Mouse (Mus musculus) midbrain, embryonic 14.5 days (tissue): ENCODE measurements around the gene Cd247. TPM values are rescaled to one million over a fixed set of nuclear protein-coding genes. Genes with fewer than 3 reads are reported as not detected.

Experiments
- ATAC-seq: fragments of 200-750 bp; cut with Nextera tagmentation; 2 replicates; pipeline ENCODE4 v1.8.0; 2017; ENCODE audit warnings: moderate number of reproducible peaks, moderate library complexity; ENCODE audit not compliant: low FRiP score, low TSS enrichment
- DNase-seq: peaks from one replicate; pipeline ENCODE4 v3.0.0-alpha.2; 2015
- H3K27ac ChIP-seq: fragments of 300-500 bp; sonication (generic); replicated peaks from 2 replicates; pipeline ENCODE4 v1.5.1; 2014; ENCODE audit warnings: mild to moderate bottlenecking, low read depth, low read length, moderate library complexity
- H3K27me3 ChIP-seq: fragments of 300-500 bp; sonication (generic); 2 replicates; pipeline ENCODE4 v1.6.1; 2014; ENCODE audit warnings: low read length, control low read depth, mixed read lengths; ENCODE audit not compliant: control insufficient read depth, insufficient read depth
- H3K36me3 ChIP-seq: fragments of 300-500 bp; sonication (generic); 2 replicates; pipeline ENCODE4 v1.6.1; 2014; ENCODE audit warnings: low read length, control low read depth; ENCODE audit not compliant: control insufficient read depth, insufficient read depth
- H3K4me1 ChIP-seq: fragments of 300-500 bp; sonication (generic); 2 replicates; pipeline ENCODE4 v1.6.1; 2014; ENCODE audit warnings: mild to moderate bottlenecking, antibody characterized with exemption, low read length, control low read depth; ENCODE audit not compliant: control insufficient read depth, insufficient read depth
- H3K4me2 ChIP-seq: fragments of 300-500 bp; sonication (generic); 2 replicates; pipeline ENCODE4 v1.6.1; 2014; ENCODE audit warnings: mild to moderate bottlenecking, low read length, moderate library complexity
- H3K4me3 ChIP-seq: fragments of 300-500 bp; sonication (generic); replicated peaks from 2 replicates; pipeline ENCODE4 v1.5.1; 2014; ENCODE audit warnings: low read depth, low read length
- H3K9ac ChIP-seq: fragments of 300-500 bp; sonication (generic); replicated peaks from 2 replicates; pipeline ENCODE4 v1.6.1; 2014; ENCODE audit warnings: mild to moderate bottlenecking, low read length, moderate library complexity
- H3K9me3 ChIP-seq: fragments of 300-500 bp; sonication (generic); 2 replicates; pipeline ENCODE4 v1.6.1; 2016; ENCODE audit warnings: low read length, control low read depth, mixed read lengths; ENCODE audit not compliant: control insufficient read depth
- WGBS: fragments of 180-500 bp; shearing (Covaris S2); extraction: QIAGEN DNeasy Blood & Tissue Kit; methylation state at CpG from one replicate; pipeline ENCODE4 v1.1.7; 2014; 5-methylcytosine and 5-hydroxymethylcytosine counted together
- polyA plus RNA-seq: library from polyadenylated mRNA; unstranded; fragments of >200 nt; fragmentation: Nextera tagmentation; extraction: Ambion mirVana; gene quantifications from 2 replicates; pipeline ENCODE4 v1.2.1, GENCODE M21; 2014

Cd247 gene
- polyA plus RNA-seq, 1 experiment from 2014 or later: 2.1 TPM

DNA sequence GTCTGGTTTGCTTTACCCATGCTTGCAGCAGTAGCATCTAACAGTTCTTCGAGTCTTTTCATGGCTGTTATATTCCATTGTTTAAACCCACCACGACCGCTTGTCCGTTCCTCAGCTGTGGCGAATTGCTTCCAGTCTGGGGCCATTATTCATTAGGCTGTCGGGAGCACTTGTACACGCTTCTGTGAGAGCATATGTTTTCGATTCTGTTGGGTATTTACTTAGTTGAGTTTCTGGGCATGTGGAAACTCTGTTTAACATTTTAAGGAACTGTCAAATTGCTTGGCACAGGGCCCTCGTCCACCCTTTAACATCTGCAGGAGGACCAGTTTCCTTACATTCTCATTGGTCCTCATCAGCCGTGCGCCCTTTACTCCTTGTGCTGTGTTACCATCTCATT, 2.2 kb upstream of the Cd247 start:
- H3K36me3 ChIP-seq: no peaks in the 10 kb centered on the region
- no peaks in the 10 kb centered on the region for H3K9me3 ChIP-seq
- H3K4me1 ChIP-seq: 0 out of 2 replicates have a peak, but pooled peaks cover 6% of the 10 kb centered on the region
- H3K27ac ChIP-seq: peak overlapping the region; percentile 46; the same call in 1 of the 2 replicates
- H3K27me3 ChIP-seq: peaks cover 9% of the 10 kb centered on the region; the same call in 1 of the 2 replicates
- WGBS: 21% methylated on average over 11 of the region's 11 CpGs
- no peak overlapping the region for H3K9ac ChIP-seq
- peak; percentile 52 for DNase-seq
- H3K4me2 ChIP-seq: peak overlapping the region; percentile 30
- no peak overlapping the region for H3K4me3 ChIP-seq
- ATAC-seq: peak; percentile 55; the same call in 1 of the 2 replicates

DNA sequence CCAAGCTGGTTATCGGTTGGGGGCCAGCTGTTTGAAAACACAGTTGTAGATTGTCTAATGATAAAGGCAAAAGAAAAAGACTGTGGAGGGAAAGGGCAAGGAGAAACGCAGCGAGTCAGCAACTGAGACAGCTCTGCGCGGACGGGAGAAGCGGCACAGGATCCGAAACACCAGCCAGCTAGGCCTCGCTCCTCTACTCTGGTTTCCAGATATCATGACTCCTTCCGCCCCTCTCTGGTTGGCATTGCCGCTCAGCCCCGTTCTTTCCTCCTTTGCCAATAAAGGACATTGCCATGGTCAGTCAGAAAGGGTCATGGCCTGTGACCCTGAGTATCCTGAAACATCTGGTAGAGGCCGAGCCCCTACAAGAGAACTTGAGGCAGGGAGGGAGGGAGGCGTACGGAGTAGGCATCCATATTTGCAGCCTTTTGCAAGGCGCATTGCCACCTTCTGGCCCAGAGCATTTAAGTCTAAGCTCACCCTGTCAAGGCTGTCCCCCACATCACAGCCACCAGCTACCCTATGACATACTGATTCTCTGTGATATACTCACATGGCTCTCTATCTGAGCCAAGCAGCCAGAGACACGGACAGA, 682 bp downstream of the Cd247 start:
- no peak overlapping the region for H3K27ac ChIP-seq
- ATAC-seq (no peak), DNase-seq (no peak)
- no peak overlapping the region for H3K4me3 ChIP-seq
- 82% methylated on average over 17 of the region's 17 CpGs for WGBS
- H3K27me3 ChIP-seq: no peaks in the 10 kb centered on the region
- H3K9ac ChIP-seq: no peak overlapping the region
- H3K9me3 ChIP-seq: no peaks in the 10 kb centered on the region
- no peaks in the 10 kb centered on the region for H3K36me3 ChIP-seq
- no peak overlapping the region for H3K4me2 ChIP-seq
- 0 out of 2 replicates have a peak, but pooled peaks cover 6% of the 10 kb centered on the region for H3K4me1 ChIP-seq

DNA sequence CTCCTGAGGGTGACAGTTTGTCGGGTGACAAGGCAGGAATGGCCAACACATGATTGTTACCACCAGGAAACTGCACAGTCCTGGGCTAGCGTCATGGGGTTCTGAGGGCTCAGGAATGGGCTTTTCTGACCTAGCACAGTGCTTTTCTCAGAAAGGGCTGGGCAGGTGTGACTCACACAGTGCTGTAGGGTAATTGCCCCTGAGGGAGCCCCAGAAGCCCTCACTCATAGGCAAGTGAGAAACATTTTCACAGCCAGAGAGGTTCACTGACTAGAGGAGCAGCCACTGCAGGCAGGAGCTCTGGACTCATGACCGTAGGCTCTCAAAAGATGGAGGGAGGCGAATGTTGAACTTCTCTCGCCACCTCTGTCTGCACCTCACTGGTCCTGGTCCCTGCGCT, 1.5 kb downstream of the Cd247 start:
- H3K27me3 ChIP-seq: no peaks in the 10 kb centered on the region

DNA sequence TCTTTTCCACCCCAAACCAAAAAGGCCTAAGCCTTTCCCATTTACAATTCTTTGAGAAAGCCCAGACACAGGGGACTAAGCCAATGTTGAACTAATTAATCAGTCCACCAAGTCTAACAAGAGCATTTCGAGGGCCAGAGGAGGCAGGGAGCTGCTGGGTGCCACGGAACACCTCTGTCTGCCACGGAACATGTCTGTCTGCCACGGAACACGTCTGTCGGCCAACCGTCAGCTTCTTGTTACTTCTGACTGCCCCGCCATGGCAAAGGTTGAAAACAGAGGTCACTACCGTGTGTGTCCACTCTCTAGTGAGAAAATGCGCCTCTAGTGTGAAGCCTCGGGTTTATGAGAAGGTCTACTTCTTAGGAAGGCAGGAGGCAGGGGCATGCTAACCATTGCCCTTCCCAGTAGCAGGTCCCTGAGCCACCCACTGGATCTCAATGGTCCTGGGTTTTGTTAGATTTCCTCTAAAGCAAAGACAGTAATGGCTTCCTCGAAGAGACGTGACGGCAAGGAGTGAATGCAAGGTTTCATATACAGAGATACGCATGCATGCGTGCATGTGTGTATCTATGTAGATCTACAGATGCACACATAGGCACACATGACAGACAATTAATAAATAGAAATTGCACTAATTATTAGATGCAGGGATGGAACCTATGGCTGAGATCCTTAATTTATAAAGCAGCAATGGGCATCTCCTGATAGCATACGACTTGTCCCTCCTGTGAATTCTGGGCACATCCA, 2.2 kb downstream of the Cd247 start:
- Histone ChIP-seq H3K36me3 (no peaks in the 10 kb centered on the region), H3K4me2 (no peak overlapping the region), H3K27ac (no peak overlapping the region), H3K4me3 (no peak overlapping the region), H3K4me1 (0 out of 2 replicates have a peak, but pooled peaks cover 6% of the 10 kb centered on the region), H3K9me3 (no peaks in the 10 kb centered on the region), H3K27me3 (no peaks in the 10 kb centered on the region), H3K9ac (no peak overlapping the region)
- DNase-seq (no peak), ATAC-seq (no peak)
- WGBS: 93% methylated on average over 17 of the region's 17 CpGs

More for the DNA sequence above, 1.5 kb downstream of the Cd247 start:
- Histone ChIP-seq H3K36me3 (no peaks in the 10 kb centered on the region), H3K4me2 (no peak overlapping the region), H3K9me3 (no peaks in the 10 kb centered on the region), H3K27ac (no peak overlapping the region), H3K9ac (no peak overlapping the region), H3K4me3 (no peak overlapping the region), H3K4me1 (0 out of 2 replicates have a peak, but pooled peaks cover 6% of the 10 kb centered on the region)
- 96% methylated on average over 6 of the region's 6 CpGs for WGBS
- DNase-seq: no peak
- ATAC-seq: no peak

DNA sequence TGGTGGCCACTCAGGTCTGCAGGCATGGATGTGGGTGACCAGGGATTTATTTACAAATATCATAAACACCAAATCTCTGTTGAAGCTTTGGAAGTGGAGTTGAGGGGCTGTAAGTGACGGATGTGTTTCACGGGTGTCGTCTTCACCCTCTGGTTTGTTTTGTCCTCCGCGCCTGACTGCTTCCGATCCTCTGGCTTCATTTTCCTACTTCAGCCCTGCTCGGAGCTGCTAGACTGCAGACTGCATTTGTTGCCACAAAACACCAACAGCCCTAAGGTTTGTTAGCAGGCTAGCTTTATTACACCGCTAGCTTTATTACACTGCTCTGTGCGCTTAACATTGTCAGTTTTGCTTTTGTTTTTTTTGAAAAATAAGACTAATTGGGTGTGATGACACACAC, 2.9 kb downstream of the Cd247 start:
- ATAC-seq: no peak
- H3K36me3 ChIP-seq: no peaks in the 10 kb centered on the region
- no peaks in the 10 kb centered on the region for H3K9me3 ChIP-seq
- WGBS: 79% methylated on average over 9 of the region's 9 CpGs
- no peak overlapping the region for H3K9ac ChIP-seq
- no peak for DNase-seq
- no peak overlapping the region for H3K27ac ChIP-seq
- no peak overlapping the region for H3K4me2 ChIP-seq
- 0 out of 2 replicates have a peak, but pooled peaks cover 2% of the 10 kb centered on the region for H3K4me1 ChIP-seq
- no peak overlapping the region for H3K4me3 ChIP-seq
- no peaks in the 10 kb centered on the region for H3K27me3 ChIP-seq

DNA sequence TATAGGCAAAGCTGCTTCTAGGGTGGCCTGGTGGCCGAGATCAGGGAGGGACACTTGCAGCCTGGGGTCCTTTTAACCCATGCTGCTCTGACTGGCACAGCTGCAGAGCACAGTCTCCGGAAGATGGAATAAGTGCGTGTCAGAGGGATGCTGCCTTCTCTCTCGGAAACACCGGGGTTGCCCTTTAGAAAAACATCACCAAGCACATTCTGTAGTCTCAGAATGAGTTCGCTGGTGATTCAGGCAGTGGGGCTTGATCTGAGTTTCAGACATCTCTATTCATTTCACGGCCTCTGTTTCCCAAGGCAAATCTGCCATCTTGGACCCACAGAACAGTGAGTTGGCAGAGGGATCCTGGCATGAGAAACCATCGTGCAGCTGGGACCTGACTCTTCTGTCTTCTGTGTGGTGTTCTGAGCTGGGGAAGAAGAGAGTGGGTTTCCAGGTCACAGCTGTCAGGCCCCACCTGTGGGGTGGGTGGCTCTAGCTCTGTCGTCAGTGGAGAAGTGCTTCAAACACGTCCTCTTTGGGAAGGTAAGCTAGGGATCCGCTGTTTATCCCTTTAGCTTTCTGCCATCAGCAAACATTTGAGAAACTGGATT, 13.3 kb downstream of the Cd247 start:
- H3K4me2 ChIP-seq: no peak overlapping the region
- H3K27me3 ChIP-seq: no peaks in the 10 kb centered on the region
- WGBS: 71% methylated on average over 11 of the region's 11 CpGs
- no peaks in the 10 kb centered on the region for H3K36me3 ChIP-seq
- no peak overlapping the region for H3K27ac ChIP-seq
- H3K4me3 ChIP-seq: no peak overlapping the region
- no peak for DNase-seq
- ATAC-seq: no peak
- H3K9ac ChIP-seq: no peak overlapping the region
- no peaks in the 10 kb centered on the region; the same call in 1 of the 2 replicates for H3K9me3 ChIP-seq
- no peaks in the 10 kb centered on the region for H3K4me1 ChIP-seq

DNA sequence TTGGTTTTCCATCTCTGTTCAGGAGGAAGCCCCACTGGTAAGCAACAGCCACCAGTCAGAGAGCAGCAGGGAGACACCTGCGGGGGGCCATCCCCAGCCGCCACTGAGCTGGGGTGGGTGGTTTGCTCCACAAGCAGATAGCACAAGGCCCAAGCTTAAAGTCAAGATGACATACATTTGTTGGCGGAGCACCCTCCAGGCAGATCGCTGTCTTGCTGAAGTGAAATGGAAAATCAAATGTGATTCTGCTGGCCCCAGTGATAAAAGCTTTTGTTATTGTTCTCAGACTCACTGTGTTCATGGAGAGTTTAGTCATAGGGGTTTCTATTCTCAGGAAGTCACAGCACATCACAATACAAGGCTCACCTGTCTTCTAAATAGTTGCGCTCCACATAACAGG, 14.6 kb downstream of the Cd247 start:
- 85% methylated on average over 5 of the region's 5 CpGs for WGBS
- ATAC-seq (no peak), DNase-seq (no peak)
- no peaks in the 10 kb centered on the region; the same call in 1 of the 2 replicates for H3K9me3 ChIP-seq
- H3K4me3 ChIP-seq: no peak overlapping the region
- no peaks in the 10 kb centered on the region for H3K4me1 ChIP-seq
- H3K27me3 ChIP-seq: no peaks in the 10 kb centered on the region
- no peak overlapping the region for H3K9ac ChIP-seq
- H3K4me2 ChIP-seq: no peak overlapping the region
- H3K27ac ChIP-seq: no peak overlapping the region
- no peaks in the 10 kb centered on the region for H3K36me3 ChIP-seq

DNA sequence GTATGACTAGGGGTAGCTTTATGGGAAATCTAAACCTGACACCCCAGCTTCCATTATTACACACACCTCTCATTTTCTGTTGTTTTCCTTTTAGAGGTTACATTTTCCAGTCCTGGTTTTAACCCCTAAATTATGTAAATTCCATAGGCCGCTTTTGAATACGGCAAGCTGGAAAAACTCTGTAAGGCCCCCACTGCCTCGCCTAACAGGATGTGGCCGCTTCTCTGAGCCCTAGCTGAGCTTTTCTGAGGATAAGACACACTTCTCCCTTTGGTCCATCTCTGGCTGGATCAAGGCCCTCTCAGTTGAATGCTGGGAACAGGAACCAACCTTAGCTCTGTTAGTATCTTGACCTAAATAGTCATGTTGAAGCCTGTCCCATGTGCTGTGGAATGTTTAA, 15.7 kb downstream of the Cd247 start:
- DNase-seq (no peak), ATAC-seq (no peak)
- H3K4me2 ChIP-seq: no peak overlapping the region
- no peak overlapping the region for H3K4me3 ChIP-seq
- H3K36me3 ChIP-seq: no peaks in the 10 kb centered on the region
- no peaks in the 10 kb centered on the region for H3K27me3 ChIP-seq
- WGBS: 93% methylated on average over 4 of the region's 4 CpGs
- H3K27ac ChIP-seq: no peak overlapping the region
- H3K9ac ChIP-seq: no peak overlapping the region
- no peaks in the 10 kb centered on the region for H3K4me1 ChIP-seq
- H3K9me3 ChIP-seq: no peaks in the 10 kb centered on the region; the same call in 1 of the 2 replicates
